Mouse (Mus musculus) CH12.LX (cell line): ENCODE measurements at regions not wholly inside any gene's neighbourhood (a gene's known extent, or its start where the extent isn't known, plus 50 kb on each side); places are given as distances from the start of the nearest gene placed in this dataset.

Experiments
- BHLHE40 ChIP-seq: IDR thresholded peaks from 2 replicates; pipeline ENCODE4 v1.6.1; 2011; ENCODE audit warnings: mild to moderate bottlenecking, low read depth, low read length, improper control_type of control experiment
- CHD2 ChIP-seq: IDR thresholded peaks from 2 replicates; pipeline ENCODE4 v1.6.1; 2011; ENCODE audit warnings: low read length, improper control_type of control experiment
- CTCF ChIP-seq, 2 experiments: IDR thresholded peaks in 1 of 2; conservative IDR thresholded peaks in 1 of 2; 2 replicates each; pipeline ENCODE4 v1.5.1; 2011 to 2012; ENCODE audit warnings: low read depth in 2 of 2, low read length in 2 of 2, improper control_type of control experiment in 1 of 2, inconsistent platforms in 1 of 2, mild to moderate bottlenecking in 1 of 2, moderate library complexity in 1 of 2
- EP300 ChIP-seq: IDR thresholded peaks from 2 replicates; pipeline ENCODE4 v1.6.1; 2011; ENCODE audit warnings: low read length, improper control_type of control experiment
- GABPA ChIP-seq: IDR thresholded peaks from 2 replicates; pipeline ENCODE4 v1.6.1; 2012; ENCODE audit warnings: low read depth, low read length, improper control_type of control experiment, inconsistent platforms; ENCODE audit not compliant: insufficient replicate concordance
- JUN ChIP-seq: IDR thresholded peaks from 2 replicates; pipeline ENCODE4 v1.6.1; 2011; ENCODE audit warnings: low read depth, mild to moderate bottlenecking, low read length, improper control_type of control experiment, moderate library complexity; ENCODE audit not compliant: insufficient read depth
- JUND ChIP-seq: conservative IDR thresholded peaks from 2 replicates; pipeline ENCODE4 v1.6.1; 2011; ENCODE audit warnings: low read depth, low read length, improper control_type of control experiment
- KAT2A ChIP-seq: IDR thresholded peaks from 2 replicates; pipeline ENCODE4 v1.6.1; 2012; ENCODE audit warnings: low read length, improper control_type of control experiment, inconsistent platforms; ENCODE audit not compliant: insufficient replicate concordance
- MEF2A ChIP-seq: IDR thresholded peaks from 2 replicates; pipeline ENCODE4 v1.6.1; 2014; ENCODE audit warnings: low read depth, mild to moderate bottlenecking, inconsistent platforms, low read length, improper control_type of control experiment, borderline replicate concordance
- MXI1 ChIP-seq: IDR thresholded peaks from 2 replicates; pipeline ENCODE4 v1.6.1; 2011; ENCODE audit warnings: mild to moderate bottlenecking, low read depth, low read length, improper control_type of control experiment
- NELFE ChIP-seq: IDR thresholded peaks from 2 replicates; pipeline ENCODE4 v1.6.1; 2011; ENCODE audit warnings: low read depth, low read length, improper control_type of control experiment
- POLR2A ChIP-seq: IDR thresholded peaks from 2 replicates; pipeline ENCODE4 v1.6.1; 2011; ENCODE audit warnings: low read depth, mild to moderate bottlenecking, improper control_type of control experiment, low read length
- USF1 ChIP-seq: IDR thresholded peaks from 2 replicates; pipeline ENCODE4 v1.6.1; 2014; ENCODE audit warnings: low read depth, mild to moderate bottlenecking, inconsistent platforms, low read length, improper control_type of control experiment
- ZNF384 ChIP-seq: IDR thresholded peaks from 2 replicates; pipeline ENCODE4 v1.6.1; 2012; ENCODE audit warnings: low read depth, low read length, improper control_type of control experiment, inconsistent platforms

DNA sequence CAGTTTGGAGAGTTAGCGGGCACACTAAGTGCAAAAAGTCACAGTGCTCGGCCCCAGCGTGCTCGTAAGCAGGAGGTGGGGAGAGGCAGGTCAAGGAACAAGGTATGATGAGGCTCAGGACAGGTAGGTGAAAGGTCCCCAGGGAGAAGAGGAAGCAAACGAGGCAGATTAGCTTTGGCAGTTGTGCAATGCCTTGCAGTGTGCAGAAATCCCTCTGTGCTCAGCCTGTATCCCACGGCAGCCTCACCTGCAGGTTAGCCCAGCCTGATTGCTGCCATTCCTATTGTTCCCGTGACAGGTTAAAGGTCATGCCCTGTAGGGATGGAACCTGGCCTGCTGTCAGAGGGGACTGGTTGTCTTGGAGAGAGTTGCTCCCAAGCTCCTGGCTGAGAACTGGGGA, 257.6 kb downstream of the Zfp704 start:
- TF ChIP-seq CHD2 (no peak), POLR2A (no peak), ZNF384 (no peak), KAT2A (no peak), CTCF (conservative IDR thresholded peaks at IDR 0.05 in 1 of 2, IDR thresholded peaks at IDR 0.05 in 1 of 2; ENCODE audit: low read depth in 2 of 2, low read length in 2 of 2) (no peak), MEF2A (no peak), MXI1 (no peak), NELFE (no peak), EP300 (no peak), BHLHE40 (no peak), GABPA (no peak), USF1 (no peak), JUN (no peak), JUND (no peak)
